Mouse (Mus musculus): ENCODE data around the gene Edc3. TPM values are rescaled to one million over a fixed set of nuclear protein-coding genes. Genes with fewer than 3 reads are reported as not detected.

The Edc3 gene
- polyA plus RNA-seq, 1 experiment = 12.8 TPM

GRCm38 (mm10) chr9:57757578-57757977 lies 49.2 kb downstream of the Edc3 start:
- H3K27ac ChIP-seq (ENCODE audit: insufficient read depth, low read depth, low read length) = no peak overlapping the region
- no peak overlapping the region for H3K4me3 ChIP-seq (ENCODE audit: insufficient read depth, low read length)
- H3K4me1 ChIP-seq (ENCODE audit: control insufficient read depth, insufficient read depth, low read length) = peaks cover 8% of the 10 kb centered on the region
- no peak for TF ChIP-seq POLR2A (IDR thresholded peaks at IDR 0.05; ENCODE audit: borderline replicate concordance, low read depth, low read length)
- TF ChIP-seq CTCF (IDR thresholded peaks at IDR 0.05; ENCODE audit: low read depth, low read length) = no peak

- Histone ChIP-seq H3K4me1 (ENCODE audit: control insufficient read depth, insufficient read depth, low read length) (peaks cover 17% of the 10 kb centered on the region), H3K27ac (ENCODE audit: insufficient read depth, low read depth, low read length) (no peak overlapping the region)
Measured at GRCm38 (mm10) chr9:57758528-57758927, 50.2 kb downstream of the Edc3 start.

GRCm38 (mm10) chr9:57759289-57759688 lies 50.9 kb downstream of the Edc3 start:
- Histone ChIP-seq H3K27ac (ENCODE audit: insufficient read depth, low read depth, low read length) (no peak overlapping the region), H3K4me3 (ENCODE audit: insufficient read depth, low read length) (no peak overlapping the region), H3K4me1 (ENCODE audit: control insufficient read depth, insufficient read depth, low read length) (peaks cover 21% of the 10 kb centered on the region)
- TF ChIP-seq CTCF (IDR thresholded peaks at IDR 0.05; ENCODE audit: low read depth, low read length) (peak; percentile 49), POLR2A (IDR thresholded peaks at IDR 0.05; ENCODE audit: borderline replicate concordance, low read depth, low read length) (no peak)

More at GRCm38 (mm10) chr9:57758528-57758927, 50.2 kb downstream of the Edc3 start:
- TF ChIP-seq CTCF (IDR thresholded peaks at IDR 0.05; ENCODE audit: low read depth, low read length) (no peak), POLR2A (IDR thresholded peaks at IDR 0.05; ENCODE audit: borderline replicate concordance, low read depth, low read length) (no peak)
- no peak overlapping the region for H3K4me3 ChIP-seq (ENCODE audit: insufficient read depth, low read length)

DNA sequence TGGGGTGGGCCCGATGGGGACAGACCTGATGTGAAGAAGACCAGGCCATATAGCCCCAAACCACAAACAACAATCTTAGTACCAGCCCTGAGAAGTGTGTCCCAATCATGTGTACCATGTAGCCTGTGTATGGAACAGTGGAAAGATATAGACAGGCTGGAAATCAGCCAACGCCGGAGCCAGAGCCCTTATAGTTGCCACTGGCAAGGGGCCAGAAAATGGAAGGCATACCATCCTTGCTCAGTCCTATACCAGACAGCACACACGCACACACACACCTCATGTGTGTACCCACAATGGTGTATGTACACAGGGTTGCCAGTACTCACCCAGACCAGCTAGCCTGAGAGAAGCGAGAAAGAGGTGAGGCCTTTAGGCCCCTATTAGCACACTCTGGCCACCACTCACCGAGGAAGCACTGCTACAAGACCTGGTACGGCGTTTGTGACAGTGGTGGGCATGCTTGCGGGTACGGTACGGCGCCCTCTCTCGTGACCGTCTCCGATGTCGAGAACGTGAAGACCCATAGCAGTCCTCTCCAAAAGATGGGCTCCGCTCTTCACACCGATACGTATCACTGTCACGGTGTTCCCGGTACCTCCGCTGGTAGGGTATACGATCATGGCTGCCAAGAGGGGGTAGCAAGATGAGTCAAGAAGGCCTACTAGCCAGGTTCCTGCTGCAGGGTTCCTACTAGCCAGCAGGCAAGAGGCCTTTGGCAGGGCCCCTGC lies 52.2 kb downstream of the Edc3 start:
- no peak overlapping the region for H3K4me3 ChIP-seq (ENCODE audit: insufficient read depth, low read length)
- H3K27ac ChIP-seq (ENCODE audit: insufficient read depth, low read depth, low read length) = no peak overlapping the region
- TF ChIP-seq POLR2A (IDR thresholded peaks at IDR 0.05; ENCODE audit: borderline replicate concordance, low read depth, low read length) (no peak), CTCF (IDR thresholded peaks at IDR 0.05; ENCODE audit: low read depth, low read length) (no peak)
- peaks cover 21% of the 10 kb centered on the region for H3K4me1 ChIP-seq (ENCODE audit: control insufficient read depth, insufficient read depth, low read length)

GRCm38 (mm10) chr9:57761563-57762551 lies 53.5 kb downstream of the Edc3 start:
- H3K4me1 ChIP-seq (ENCODE audit: control insufficient read depth, insufficient read depth, low read length) = peaks cover 21% of the 10 kb centered on the region
- H3K4me3 ChIP-seq (ENCODE audit: insufficient read depth, low read length) = no peak overlapping the region
- no peak for TF ChIP-seq CTCF (IDR thresholded peaks at IDR 0.05; ENCODE audit: low read depth, low read length)
- TF ChIP-seq POLR2A (IDR thresholded peaks at IDR 0.05; ENCODE audit: borderline replicate concordance, low read depth, low read length) = no peak
- no peak overlapping the region for H3K27ac ChIP-seq (ENCODE audit: insufficient read depth, low read depth, low read length)

DNA sequence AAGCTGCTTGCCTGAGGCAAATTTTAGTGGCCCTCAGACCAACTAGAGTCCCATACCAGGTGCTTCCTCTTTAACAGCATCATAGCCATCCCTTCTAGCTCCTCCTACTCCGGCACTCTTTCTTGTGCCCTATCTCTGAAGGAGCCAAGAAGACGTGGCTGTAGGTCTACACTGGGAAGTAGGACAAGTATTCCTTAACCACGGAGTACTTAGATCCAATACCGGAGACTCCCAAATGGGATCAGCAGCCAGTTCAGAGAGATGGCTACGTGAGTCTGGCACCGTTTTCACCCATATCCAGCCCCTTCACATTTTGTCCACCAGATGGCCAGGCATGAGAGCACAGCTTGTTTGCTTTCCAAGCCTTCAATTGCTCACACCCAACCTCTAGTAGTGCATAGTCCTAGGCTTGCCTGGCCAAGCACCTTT lies 54.2 kb downstream of the Edc3 start:
- H3K4me1 ChIP-seq (ENCODE audit: control insufficient read depth, insufficient read depth, low read length) = peaks cover 21% of the 10 kb centered on the region

GRCm38 (mm10) chr9:57764147-57764973 lies 56.0 kb downstream of the Edc3 start:
- H3K4me1 ChIP-seq (ENCODE audit: control insufficient read depth, insufficient read depth, low read length) = peaks cover 21% of the 10 kb centered on the region
- no peak for TF ChIP-seq CTCF (IDR thresholded peaks at IDR 0.05; ENCODE audit: low read depth, low read length)
- no peak for TF ChIP-seq POLR2A (IDR thresholded peaks at IDR 0.05; ENCODE audit: borderline replicate concordance, low read depth, low read length)
- peak overlapping the region; percentile 97 for H3K4me3 ChIP-seq (ENCODE audit: insufficient read depth, low read length)
- peak overlapping the region; percentile 87 for H3K27ac ChIP-seq (ENCODE audit: insufficient read depth, low read depth, low read length)

More for the DNA sequence above, 54.2 kb downstream of the Edc3 start:
- Histone ChIP-seq H3K27ac (ENCODE audit: insufficient read depth, low read depth, low read length) (no peak overlapping the region), H3K4me3 (ENCODE audit: insufficient read depth, low read length) (no peak overlapping the region)
- TF ChIP-seq CTCF (IDR thresholded peaks at IDR 0.05; ENCODE audit: low read depth, low read length) (no peak), POLR2A (IDR thresholded peaks at IDR 0.05; ENCODE audit: borderline replicate concordance, low read depth, low read length) (no peak)

- TF ChIP-seq CTCF (IDR thresholded peaks at IDR 0.05; ENCODE audit: low read depth, low read length) = no peak
- no peak for TF ChIP-seq POLR2A (IDR thresholded peaks at IDR 0.05; ENCODE audit: borderline replicate concordance, low read depth, low read length)
- peaks cover 21% of the 10 kb centered on the region for H3K4me1 ChIP-seq (ENCODE audit: control insufficient read depth, insufficient read depth, low read length)
- H3K27ac ChIP-seq (ENCODE audit: insufficient read depth, low read depth, low read length) = peak overlapping the region; percentile 89
- peak overlapping the region; percentile 97 for H3K4me3 ChIP-seq (ENCODE audit: insufficient read depth, low read length)
Measured at GRCm38 (mm10) chr9:57764974-57765363, 56.6 kb downstream of the Edc3 start.
